Mouse (Mus musculus): ENCODE data around the gene F5.
"Not testable (repeated sequence)": the region's sequence is repeated elsewhere in the genome, so short reads cannot be mapped to it uniquely, and the experiment has no call there.

The F5 gene

DNA sequence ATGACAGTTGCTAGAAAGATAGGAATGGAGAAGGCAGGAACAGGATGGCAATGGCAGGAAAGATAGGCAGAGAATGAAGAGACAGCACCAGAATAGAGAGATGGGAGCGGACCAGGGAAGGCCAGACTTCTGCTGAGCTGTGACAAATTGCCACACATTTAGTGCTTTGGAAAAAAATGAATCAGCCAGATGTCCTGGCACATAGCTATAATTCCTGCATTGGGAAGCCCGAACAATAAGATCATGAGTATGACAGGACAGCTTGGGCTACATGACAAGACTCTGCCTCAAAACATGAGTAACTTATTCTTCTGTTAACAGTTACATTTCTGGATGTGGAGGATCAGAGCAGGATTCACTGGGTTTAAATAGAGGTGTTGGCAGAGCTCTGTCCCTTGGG is 8.1 kb downstream of the F5 start:
- no peak for DNase-seq (ENCODE audit: low spot score)

DNA sequence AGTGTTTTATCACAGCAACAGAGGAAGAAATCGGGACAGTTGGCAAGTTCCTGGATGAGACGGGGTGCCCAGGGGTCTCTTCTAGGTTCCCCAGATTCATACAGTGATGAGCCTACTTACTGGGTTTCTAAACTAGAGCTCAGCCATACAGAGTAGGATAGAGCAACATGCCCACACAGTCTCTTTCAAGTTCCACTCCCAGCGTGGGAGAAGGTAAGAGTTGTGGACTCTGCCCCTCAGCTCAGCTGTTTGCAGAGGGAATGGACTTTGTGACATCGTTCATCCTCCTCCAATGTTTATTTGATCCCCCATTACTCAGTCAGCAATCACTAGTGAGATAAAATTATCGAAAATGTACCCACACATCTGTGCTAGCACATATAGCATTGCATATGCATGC is 11.1 kb downstream of the F5 start:
- no peak for DNase-seq (ENCODE audit: low spot score)

- DNase-seq (ENCODE audit: low spot score) = no peak
These were observed 17.2 kb downstream of the F5 start for GRCm38 (mm10) chr1:164168818-164169217.

- DNase-seq (ENCODE audit: low spot score) = no peak
These were observed 18.8 kb downstream of the F5 start for GRCm38 (mm10) chr1:164170434-164170833.

GRCm38 (mm10) chr1:164173145-164173544 is 21.5 kb downstream of the F5 start:
- DNase-seq (ENCODE audit: low spot score) = no peak

DNA sequence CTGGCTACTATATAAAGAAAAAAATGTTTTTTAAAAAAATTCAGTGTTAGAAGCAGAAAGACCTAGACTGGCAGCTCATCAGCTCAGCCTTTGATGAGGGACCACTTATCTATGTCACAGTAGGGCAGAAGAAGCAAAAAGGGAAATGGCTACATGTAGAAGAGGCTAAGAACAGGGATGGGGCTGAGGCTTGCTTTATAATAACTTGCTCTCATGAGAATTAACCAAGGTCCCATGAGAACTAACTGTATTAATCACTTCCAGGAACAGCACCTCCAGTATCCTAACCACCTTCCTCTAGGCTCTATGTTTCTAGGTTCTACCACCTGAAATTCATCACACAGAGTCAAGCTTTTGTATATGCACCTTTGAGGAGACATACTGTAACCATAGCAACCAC is 25.2 kb downstream of the F5 start:
- no peak for DNase-seq (ENCODE audit: low spot score)

DNA sequence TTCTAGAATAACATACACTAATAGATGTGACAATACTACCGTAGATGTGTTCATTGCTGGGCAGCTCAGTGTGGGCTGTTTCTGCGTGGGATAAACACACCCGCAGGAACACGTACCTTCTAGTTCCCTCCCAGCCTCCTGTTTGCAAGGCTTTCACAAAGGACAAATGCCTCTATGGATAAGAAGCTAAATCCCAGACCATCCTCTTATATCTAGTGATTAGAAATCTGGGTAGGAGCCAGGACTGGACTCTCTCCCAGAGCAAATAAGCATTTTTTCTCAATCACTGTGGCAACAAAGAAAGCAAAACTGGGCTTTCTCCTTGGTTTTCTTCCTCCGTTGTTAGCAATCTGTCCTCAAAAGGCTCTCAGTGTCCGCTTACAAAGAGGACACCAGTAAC is 26.8 kb downstream of the F5 start:
- DNase-seq (ENCODE audit: low spot score) = no peak

DNA sequence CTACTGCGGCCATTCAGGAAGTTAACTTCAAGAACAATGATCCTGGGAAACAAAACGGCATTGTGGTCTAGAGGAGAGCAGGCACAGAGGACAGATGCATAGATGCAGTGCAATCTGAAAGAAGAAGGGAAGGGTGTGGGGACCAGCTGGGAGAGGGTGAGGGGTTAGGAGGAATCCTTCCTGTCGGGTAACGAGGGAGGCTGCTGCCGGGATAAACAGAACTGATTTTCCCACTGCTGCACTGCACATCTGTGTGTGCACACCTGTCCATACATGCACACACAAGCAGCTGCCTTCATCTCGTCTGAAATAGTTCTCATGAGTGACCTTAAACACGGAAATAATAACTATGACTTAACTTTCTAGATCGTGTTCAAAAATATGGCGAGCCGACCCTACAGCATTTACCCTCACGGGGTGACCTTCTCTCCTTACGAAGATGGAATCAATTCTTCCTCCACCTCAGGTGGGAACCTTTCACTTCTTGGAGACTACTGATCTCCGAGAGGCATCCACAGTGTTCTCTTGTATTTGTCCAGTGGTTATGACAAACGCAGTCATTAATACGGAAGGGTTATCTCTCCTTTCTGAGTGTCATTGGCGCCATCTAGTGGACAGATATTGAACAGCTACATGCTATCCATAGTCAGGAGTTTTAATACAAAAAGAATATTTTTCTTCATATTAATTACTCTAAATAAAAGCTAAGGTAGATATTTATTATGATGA is 32.7 kb downstream of the F5 start:
- peak; percentile 75 for DNase-seq (ENCODE audit: low spot score)

DNA sequence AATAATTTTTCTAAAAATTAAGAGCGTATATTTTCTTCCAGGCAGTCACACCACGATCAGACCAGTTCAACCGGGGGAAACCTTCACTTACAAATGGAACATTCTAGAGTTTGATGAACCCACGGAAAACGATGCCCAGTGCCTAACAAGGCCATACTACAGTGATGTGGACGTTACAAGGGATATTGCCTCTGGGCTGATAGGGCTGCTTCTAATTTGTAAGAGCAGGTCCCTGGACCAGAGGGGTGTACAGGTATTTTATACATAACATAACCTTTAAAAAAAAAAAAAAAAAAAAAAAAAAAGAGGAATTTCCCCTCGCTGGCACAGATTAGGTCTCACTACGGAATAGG is 33.2 kb downstream of the F5 start:
- no peak for DNase-seq (ENCODE audit: low spot score)

DNA sequence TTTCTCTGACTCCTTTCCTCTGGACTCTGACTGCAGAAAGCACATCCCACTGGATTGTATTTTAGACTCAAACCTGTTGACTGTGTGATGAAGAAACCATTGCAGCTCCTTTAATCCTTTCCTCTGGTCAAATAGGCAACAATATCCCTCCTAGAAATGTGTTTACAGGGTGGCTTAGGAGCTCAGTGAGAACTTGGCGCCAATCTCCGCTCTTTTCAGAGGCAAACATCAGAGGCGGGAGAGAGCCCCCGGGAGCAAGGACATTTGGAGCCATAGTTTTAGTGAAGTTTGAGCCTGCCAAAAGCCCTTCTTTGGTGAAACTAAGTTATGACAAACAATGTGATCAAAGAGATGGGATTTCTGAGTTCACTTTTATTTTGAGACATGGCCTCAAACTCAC is 33.7 kb downstream of the F5 start:
- DNase-seq (ENCODE audit: low spot score) = no peak

- no peak for DNase-seq (ENCODE audit: low spot score)
These were observed 35.4 kb downstream of the F5 start for GRCm38 (mm10) chr1:164187002-164187560.

- DNase-seq (ENCODE audit: low spot score) = no peak
These were observed 47.9 kb downstream of the F5 start for GRCm38 (mm10) chr1:164199551-164199950.

DNA sequence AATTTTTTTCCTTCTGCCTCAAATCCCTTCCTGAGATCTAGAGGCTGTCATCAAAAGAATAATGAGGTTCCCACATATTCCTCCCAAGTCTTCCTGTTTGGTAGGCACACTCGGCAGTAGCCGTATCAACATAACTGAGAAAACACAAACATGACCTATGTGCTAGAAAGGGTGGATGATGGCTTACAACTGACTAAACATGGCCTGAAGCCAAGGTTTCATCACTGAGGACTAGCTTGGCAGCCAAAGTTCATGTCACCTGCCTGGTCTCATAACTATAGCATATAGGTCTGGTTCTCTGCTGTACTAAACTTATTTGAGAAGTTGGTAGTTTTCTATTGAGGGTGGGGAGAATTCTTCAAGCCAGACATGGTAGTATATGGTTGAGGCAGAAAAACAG is 56.8 kb downstream of the F5 start:
- DNase-seq (ENCODE audit: low spot score) = no peak

DNA sequence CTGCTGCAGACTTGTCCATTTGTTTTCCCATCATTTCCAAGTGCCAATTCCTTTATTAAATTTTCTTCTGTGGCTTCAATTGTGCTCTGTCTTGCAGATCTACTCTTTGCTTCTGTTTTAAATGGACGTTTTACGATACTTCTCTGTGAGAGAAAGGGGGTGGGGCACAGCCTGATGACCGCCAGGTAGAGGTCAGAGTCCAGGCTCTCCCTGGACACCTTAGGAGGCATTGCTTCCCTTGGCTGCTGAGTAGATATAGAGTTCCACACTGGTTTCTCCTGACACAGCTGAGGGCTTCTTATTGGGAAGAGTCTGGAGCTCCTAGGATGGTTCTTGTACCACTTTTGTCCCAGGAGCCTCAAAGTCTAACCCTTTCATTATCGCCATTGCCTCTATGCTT is 59.3 kb downstream of the F5 start:
- DNase-seq (ENCODE audit: low spot score) = no peak

- no peak for DNase-seq (ENCODE audit: low spot score)
These were observed 61.0 kb downstream of the F5 start for GRCm38 (mm10) chr1:164212686-164213085.

DNA sequence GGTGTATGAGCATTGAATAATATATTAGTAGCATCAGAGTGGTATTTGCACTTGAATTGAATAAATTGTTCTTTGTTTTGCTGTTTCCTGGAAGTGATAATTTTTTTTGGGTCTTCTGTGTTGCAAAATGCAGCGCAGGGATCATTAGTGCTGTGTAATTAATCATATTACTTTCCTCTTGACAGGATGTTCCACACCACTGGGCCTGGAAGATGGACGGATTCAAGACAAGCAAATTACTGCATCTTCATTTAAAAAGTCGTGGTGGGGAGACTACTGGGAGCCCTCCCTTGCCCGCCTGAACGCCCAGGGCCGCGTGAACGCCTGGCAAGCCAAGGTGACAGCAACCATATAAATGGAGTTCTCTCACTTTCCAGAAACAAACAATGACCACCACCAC is 62.6 kb downstream of the F5 start:
- DNase-seq (ENCODE audit: low spot score) = no peak

DNA sequence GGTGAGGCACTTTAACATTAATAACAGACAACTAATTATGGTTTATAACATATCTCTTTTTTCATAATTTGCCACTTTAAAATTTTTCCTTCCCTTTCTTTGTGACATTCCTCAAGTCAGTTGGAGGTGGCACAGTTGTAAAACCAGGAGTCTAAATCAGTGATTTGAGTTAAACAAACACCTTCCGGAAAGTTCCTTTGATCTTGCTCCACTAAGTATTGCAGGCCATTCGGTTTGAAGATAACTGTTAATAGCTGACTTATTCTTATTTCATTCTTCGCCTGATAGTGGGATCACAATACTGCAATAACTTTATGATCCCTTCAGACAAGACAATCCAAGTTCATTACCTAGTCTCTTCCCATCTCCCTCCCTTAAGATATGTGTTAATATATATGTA is 63.5 kb downstream of the F5 start:
- DNase-seq (ENCODE audit: low spot score) = no peak

DNA sequence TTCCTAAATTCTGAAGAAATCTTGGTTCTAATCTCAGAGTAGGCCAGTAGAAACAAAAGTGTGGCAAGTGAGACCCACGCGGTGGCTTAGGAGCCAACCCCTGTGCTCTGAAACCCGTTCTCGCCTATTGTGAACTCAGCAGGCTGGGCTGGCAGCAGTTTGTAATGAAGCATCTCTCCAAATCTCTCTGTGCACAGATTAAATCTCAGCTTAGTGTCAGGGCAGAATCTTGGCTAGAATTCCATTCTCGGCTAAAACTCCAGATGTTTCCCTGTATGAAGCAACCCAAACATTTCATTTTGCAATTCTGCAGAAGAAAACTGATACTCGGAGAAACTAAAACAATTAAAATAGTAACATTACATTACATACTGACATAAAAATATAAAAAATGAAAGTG is 63.9 kb downstream of the F5 start:
- no peak for DNase-seq (ENCODE audit: low spot score)

GRCm38 (mm10) chr1:164217791-164218685 is 66.4 kb downstream of the F5 start:
- DNase-seq (ENCODE audit: low spot score) = no peak

GRCm38 (mm10) chr1:164220261-164220660 is 68.6 kb downstream of the F5 start:
- DNase-seq (ENCODE audit: low spot score) = no peak

GRCm38 (mm10) chr1:164223089-164223488 is 71.5 kb downstream of the F5 start:
- no peak for DNase-seq (ENCODE audit: low spot score)

DNA sequence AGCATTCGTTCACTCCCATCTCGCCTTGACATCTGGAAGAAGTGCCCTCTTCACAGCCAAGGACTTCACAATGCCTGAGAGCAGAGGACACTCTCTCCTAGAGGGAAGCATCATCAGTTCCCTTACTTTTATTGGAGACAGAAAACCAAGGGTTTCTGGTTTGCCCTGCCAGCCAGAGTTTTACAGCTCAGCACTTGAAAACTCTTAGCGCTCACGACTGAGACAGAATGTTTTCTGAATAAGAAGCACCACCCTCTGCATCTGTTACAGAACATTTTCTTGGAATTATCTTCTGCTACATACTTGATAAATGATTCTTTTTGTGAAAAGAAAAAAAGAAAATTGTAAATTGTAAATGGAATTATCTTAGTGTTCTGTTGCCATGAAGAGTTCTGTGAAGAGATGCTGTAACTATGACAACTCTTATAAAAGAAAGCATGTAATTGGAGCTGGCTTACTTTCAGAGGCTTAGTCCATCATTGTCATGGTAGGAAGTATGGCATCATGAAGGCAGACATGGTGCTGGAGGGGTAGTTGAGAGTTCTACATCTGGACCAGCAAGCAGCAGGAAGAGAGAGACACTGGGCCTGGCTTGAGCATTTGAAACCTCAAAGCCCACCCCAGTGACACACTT is 80.4 kb downstream of the F5 start:
- not testable (repeated sequence) for DNase-seq (ENCODE audit: low spot score)

GRCm38 (mm10) chr1:164233447-164233846 is 81.8 kb downstream of the F5 start:
- DNase-seq (ENCODE audit: low spot score) = no peak
